Mouse (Mus musculus): ENCODE data around the gene Cenpc1. TPM values are rescaled to one million over a fixed set of nuclear protein-coding genes. Genes with fewer than 3 reads are reported as not detected.

Gene Cenpc1
- polyA plus RNA-seq, 1 experiment from 2014 or later: 25.8 TPM

- peak overlapping the region; percentile 52; the same call in 1 of the 2 replicates for H3K9ac ChIP-seq (ENCODE audit: low read depth, low read length)
- peak overlapping the region; percentile 81 for H3K4me2 ChIP-seq
- no peaks in the 10 kb centered on the region for H3K27me3 ChIP-seq (replicated peaks; ENCODE audit: control insufficient read depth, insufficient read depth, low read length)
- WGBS: under 1% methylated on average over 17 of the region's 17 CpGs
- no peaks in the 10 kb centered on the region for H3K36me3 ChIP-seq (ENCODE audit: control insufficient read depth, insufficient read depth, low read length)
- H3K27ac ChIP-seq (ENCODE audit: low read depth, low read length): peak overlapping the region; percentile 50; the same call in 1 of the 2 replicates
- peaks cover 7% of the 10 kb centered on the region for H3K4me1 ChIP-seq (replicated peaks; ENCODE audit: control insufficient read depth, insufficient read depth, low read length)
- H3K9me3 ChIP-seq (ENCODE audit: control insufficient read depth, low read length): no peaks in the 10 kb centered on the region
- H3K4me3 ChIP-seq (ENCODE audit: low read depth, low read length): peak overlapping the region; percentile 79
- no peak for DNase-seq (ENCODE audit: low spot score)
- ATAC-seq (replicated peaks; ENCODE audit: low FRiP score): peak; percentile 56
Measured at GRCm38 (mm10) chr5:86065876-86066550, 630 bp upstream of the Cenpc1 start.

GRCm38 (mm10) chr5:86063501-86063900 lies 1.9 kb downstream of the Cenpc1 start:
- peak overlapping the region; percentile 68 for H3K4me2 ChIP-seq
- no peaks in the 10 kb centered on the region for H3K36me3 ChIP-seq (ENCODE audit: control insufficient read depth, insufficient read depth, low read length)
- H3K9me3 ChIP-seq (ENCODE audit: control insufficient read depth, low read length): no peaks in the 10 kb centered on the region
- no peak for DNase-seq (ENCODE audit: low spot score)
- H3K9ac ChIP-seq (ENCODE audit: low read depth, low read length): no peak overlapping the region
- H3K4me3 ChIP-seq (ENCODE audit: low read depth, low read length): no peak overlapping the region
- no peak for ATAC-seq (replicated peaks; ENCODE audit: low FRiP score)
- no peaks in the 10 kb centered on the region for H3K27me3 ChIP-seq (replicated peaks; ENCODE audit: control insufficient read depth, insufficient read depth, low read length)
- peaks cover 7% of the 10 kb centered on the region for H3K4me1 ChIP-seq (replicated peaks; ENCODE audit: control insufficient read depth, insufficient read depth, low read length)
- H3K27ac ChIP-seq (ENCODE audit: low read depth, low read length): no peak overlapping the region
- 58% methylated on average over 1 of the region's 1 CpGs for WGBS

- peaks cover 16% of the 10 kb centered on the region for H3K36me3 ChIP-seq (ENCODE audit: control insufficient read depth, insufficient read depth, low read length)
- 86% methylated on average over 2 of the region's 2 CpGs for whole genome bisulfite sequencing
Measured at GRCm38 (mm10) chr5:86029820-86030219, 35.6 kb downstream of the Cenpc1 start.

GRCm38 (mm10) chr5:85996545-85997510 lies 68.6 kb downstream of the Cenpc1 start:
- no peaks in the 10 kb centered on the region for H3K4me1 ChIP-seq (replicated peaks; ENCODE audit: control insufficient read depth, insufficient read depth, low read length)
- no peak overlapping the region for H3K9ac ChIP-seq (ENCODE audit: low read depth, low read length)
- no peaks in the 10 kb centered on the region for H3K36me3 ChIP-seq (ENCODE audit: control insufficient read depth, insufficient read depth, low read length)
- no peak overlapping the region for H3K27ac ChIP-seq (ENCODE audit: low read depth, low read length)
- 76% methylated on average over 6 of the region's 6 CpGs for WGBS
- H3K4me2 ChIP-seq: no peak overlapping the region
- H3K27me3 ChIP-seq (replicated peaks; ENCODE audit: control insufficient read depth, insufficient read depth, low read length): no peaks in the 10 kb centered on the region
- no peak overlapping the region for H3K4me3 ChIP-seq (ENCODE audit: low read depth, low read length)
- DNase-seq (ENCODE audit: low spot score): no peak
- ATAC-seq (replicated peaks; ENCODE audit: low FRiP score): no peak
- H3K9me3 ChIP-seq (ENCODE audit: control insufficient read depth, low read length): no peaks in the 10 kb centered on the region

More at GRCm38 (mm10) chr5:86029820-86030219, 35.6 kb downstream of the Cenpc1 start:
- ATAC-seq (replicated peaks; ENCODE audit: low FRiP score): no peak
- H3K4me3 ChIP-seq (ENCODE audit: low read depth, low read length): no peak overlapping the region
- H3K27ac ChIP-seq (ENCODE audit: low read depth, low read length): no peak overlapping the region
- H3K9me3 ChIP-seq (ENCODE audit: control insufficient read depth, low read length): no peaks in the 10 kb centered on the region
- no peaks in the 10 kb centered on the region for H3K4me1 ChIP-seq (replicated peaks; ENCODE audit: control insufficient read depth, insufficient read depth, low read length)
- H3K9ac ChIP-seq (ENCODE audit: low read depth, low read length): no peak overlapping the region
- H3K27me3 ChIP-seq (replicated peaks; ENCODE audit: control insufficient read depth, insufficient read depth, low read length): no peaks in the 10 kb centered on the region
- H3K4me2 ChIP-seq: no peak overlapping the region
- DNase-seq (ENCODE audit: low spot score): no peak

- no peak overlapping the region for H3K9ac ChIP-seq (ENCODE audit: low read depth, low read length)
- H3K36me3 ChIP-seq (ENCODE audit: control insufficient read depth, insufficient read depth, low read length): no peaks in the 10 kb centered on the region
- no peak for ATAC-seq (replicated peaks; ENCODE audit: low FRiP score)
- no peaks in the 10 kb centered on the region for H3K4me1 ChIP-seq (replicated peaks; ENCODE audit: control insufficient read depth, insufficient read depth, low read length)
- WGBS: 50% methylated on average over 1 of the region's 1 CpGs
- no peaks in the 10 kb centered on the region for H3K9me3 ChIP-seq (ENCODE audit: control insufficient read depth, low read length)
- no peak overlapping the region for H3K4me3 ChIP-seq (ENCODE audit: low read depth, low read length)
- no peaks in the 10 kb centered on the region for H3K27me3 ChIP-seq (replicated peaks; ENCODE audit: control insufficient read depth, insufficient read depth, low read length)
- no peak overlapping the region for H3K27ac ChIP-seq (ENCODE audit: low read depth, low read length)
- DNase-seq (ENCODE audit: low spot score): no peak
- no peak overlapping the region for H3K4me2 ChIP-seq
Measured at GRCm38 (mm10) chr5:85994551-85994950, 70.8 kb downstream of the Cenpc1 start.

- DNase-seq (ENCODE audit: low spot score) (no peak), ATAC-seq (replicated peaks; ENCODE audit: low FRiP score) (no peak; the same call in 1 of the 2 replicates)
- WGBS: 82% methylated on average over 4 of the region's 4 CpGs
- no peaks in the 10 kb centered on the region for H3K4me1 ChIP-seq (replicated peaks; ENCODE audit: control insufficient read depth, insufficient read depth, low read length)
- no peak overlapping the region for H3K9ac ChIP-seq (ENCODE audit: low read depth, low read length)
- no peaks in the 10 kb centered on the region for H3K36me3 ChIP-seq (ENCODE audit: control insufficient read depth, insufficient read depth, low read length)
- no peaks in the 10 kb centered on the region for H3K27me3 ChIP-seq (replicated peaks; ENCODE audit: control insufficient read depth, insufficient read depth, low read length)
- H3K4me3 ChIP-seq (ENCODE audit: low read depth, low read length): no peak overlapping the region
- H3K4me2 ChIP-seq: no peak overlapping the region
- H3K27ac ChIP-seq (ENCODE audit: low read depth, low read length): no peak overlapping the region
- no peaks in the 10 kb centered on the region for H3K9me3 ChIP-seq (ENCODE audit: control insufficient read depth, low read length)
Measured at GRCm38 (mm10) chr5:85992805-85993721, 72.3 kb downstream of the Cenpc1 start.

GRCm38 (mm10) chr5:85992055-85992454 lies 73.3 kb downstream of the Cenpc1 start:
- Histone ChIP-seq H3K9ac (ENCODE audit: low read depth, low read length) (no peak overlapping the region), H3K27me3 (replicated peaks; ENCODE audit: control insufficient read depth, insufficient read depth, low read length) (no peaks in the 10 kb centered on the region), H3K4me1 (replicated peaks; ENCODE audit: control insufficient read depth, insufficient read depth, low read length) (no peaks in the 10 kb centered on the region), H3K4me3 (ENCODE audit: low read depth, low read length) (no peak overlapping the region), H3K9me3 (ENCODE audit: control insufficient read depth, low read length) (no peaks in the 10 kb centered on the region), H3K27ac (ENCODE audit: low read depth, low read length) (no peak overlapping the region), H3K4me2 (no peak overlapping the region), H3K36me3 (ENCODE audit: control insufficient read depth, insufficient read depth, low read length) (no peaks in the 10 kb centered on the region)
- WGBS: 50% methylated on average over 1 of the region's 1 CpGs
- DNase-seq (ENCODE audit: low spot score) (no peak), ATAC-seq (replicated peaks; ENCODE audit: low FRiP score) (no peak)

GRCm38 (mm10) chr5:85987516-85987863 lies 77.9 kb downstream of the Cenpc1 start:
- Histone ChIP-seq H3K9me3 (ENCODE audit: control insufficient read depth, low read length) (no peaks in the 10 kb centered on the region), H3K36me3 (ENCODE audit: control insufficient read depth, insufficient read depth, low read length) (no peaks in the 10 kb centered on the region), H3K4me3 (ENCODE audit: low read depth, low read length) (no peak overlapping the region), H3K4me1 (replicated peaks; ENCODE audit: control insufficient read depth, insufficient read depth, low read length) (no peaks in the 10 kb centered on the region), H3K9ac (ENCODE audit: low read depth, low read length) (no peak overlapping the region), H3K27ac (ENCODE audit: low read depth, low read length) (no peak overlapping the region), H3K4me2 (no peak overlapping the region), H3K27me3 (replicated peaks; ENCODE audit: control insufficient read depth, insufficient read depth, low read length) (no peaks in the 10 kb centered on the region)
- 85% methylated on average over 2 of the region's 2 CpGs for WGBS
- ATAC-seq (replicated peaks; ENCODE audit: low FRiP score) (no peak), DNase-seq (ENCODE audit: low spot score) (no peak)
